Mouse (Mus musculus): Measurements from ENCODE around the gene Nfib. TPM values are rescaled to one million over a fixed set of nuclear protein-coding genes. Genes with fewer than 3 reads are reported as not detected.

The Nfib gene
- 13.0 TPM for polyA plus RNA-seq (2015; fragmentation: Illumina TruSeq; extraction: RNeasy Lipid Tissue Mini Kit (QIAGEN cat#74804); ENCODE audit: insufficient read depth, low read depth, low replicate concordance)

DNA sequence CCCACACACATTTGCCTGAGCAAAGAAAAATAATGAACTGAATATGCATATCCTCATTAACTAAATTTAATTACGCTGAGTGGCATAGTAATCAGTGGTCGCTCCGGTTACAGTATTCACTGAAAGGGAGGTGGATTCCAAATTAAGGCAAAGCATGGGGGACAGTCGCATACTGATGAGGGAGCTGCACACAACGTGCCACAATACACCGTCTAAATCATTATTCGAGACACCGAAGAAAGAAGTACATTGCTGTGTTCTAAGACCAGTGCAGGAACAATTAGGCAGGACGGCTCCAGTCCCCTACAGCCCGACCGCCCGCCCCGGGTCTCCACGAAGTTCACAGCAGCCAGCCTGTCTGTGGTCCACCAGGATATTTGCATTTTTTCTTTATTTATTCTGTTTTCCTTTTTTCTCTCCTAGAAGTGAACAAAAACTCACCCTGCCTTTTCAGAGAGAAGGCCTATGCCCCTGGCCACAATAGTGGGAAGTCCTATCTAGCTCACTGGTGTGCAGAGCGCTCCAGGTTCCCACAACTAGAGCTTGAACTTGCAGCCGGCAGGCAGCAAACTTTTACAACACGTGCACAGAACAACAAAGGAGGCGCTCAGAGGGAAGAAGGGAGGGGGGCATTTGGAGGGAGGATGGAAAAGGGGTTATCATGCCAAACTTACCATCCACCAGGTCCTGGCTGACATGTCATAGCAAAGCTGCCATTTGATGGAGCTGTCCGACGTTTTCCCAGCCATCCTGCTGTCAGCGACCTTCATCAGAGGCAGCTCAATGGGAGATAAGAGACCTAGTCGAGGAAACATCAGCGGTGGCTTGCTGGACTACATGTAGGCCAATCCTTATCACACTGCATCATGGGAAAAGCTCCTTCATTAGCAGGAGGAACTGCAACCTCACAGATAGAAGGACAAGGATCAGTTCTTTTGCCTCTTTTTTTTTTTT is at the start of gene Nfib:
Gene Nfib (minus strand): TSS at position 910 of the 954 bp plus-strand sequence.

Other genes starting within 250 kb of the Nfib start
- gene Zdhhc21, start 154.2 kb upstream of the Nfib start, polyA plus RNA-seq (2015; fragmentation: Illumina TruSeq; extraction: RNeasy Lipid Tissue Mini Kit (QIAGEN cat#74804); ENCODE audit: insufficient read depth, low read depth, low replicate concordance): 2.2 TPM
- not detected for gene Cer1, start 179.4 kb upstream of the Nfib start, polyA plus RNA-seq (2015; fragmentation: Illumina TruSeq; extraction: RNeasy Lipid Tissue Mini Kit (QIAGEN cat#74804); ENCODE audit: insufficient read depth, low read depth, low replicate concordance)